Mouse (Mus musculus) CH12.LX (cell line): ENCODE measurements at regions not wholly inside any gene's neighbourhood (a gene's known extent, or its start where the extent isn't known, plus 50 kb on each side); places are given as distances from the start of the nearest gene placed in this dataset.

Source experiments
- DNase-seq: peaks from one replicate; pipeline ENCODE4 v3.0.0-alpha.2; 2013; ENCODE audit errors: extremely low read depth
- H3K27ac ChIP-seq: 2 replicates; pipeline ENCODE4 v1.5.1; 2012; ENCODE audit warnings: low read depth, mild to moderate bottlenecking, control low read depth, moderate library complexity; ENCODE audit not compliant: insufficient read depth
- H3K27me3 ChIP-seq: replicated peaks from 2 replicates; pipeline ENCODE3; 2012; ENCODE audit warnings: inconsistent platforms
- H3K36me3 ChIP-seq, 2 experiments: replicated peaks in 1 of 2; 2 replicates each; pipeline versions ENCODE3 to v1.6.1; 2012; ENCODE audit warnings: inconsistent platforms in 1 of 2, low read length in 1 of 2, mild to moderate bottlenecking in 1 of 2, mixed read lengths in 1 of 2, moderate library complexity in 1 of 2; ENCODE audit not compliant: control insufficient read depth in 1 of 2, insufficient read depth in 1 of 2
- H3K4me1 ChIP-seq, 2 experiments: 2 replicates each; pipeline ENCODE4 v1.6.1; 2012; ENCODE audit warnings: inconsistent platforms in 1 of 2, moderate library complexity in 1 of 2; ENCODE audit not compliant: insufficient read depth in 2 of 2, control insufficient read depth in 1 of 2
- H3K4me2 ChIP-seq: 2 replicates; pipeline ENCODE4 v1.6.1; 2012; ENCODE audit warnings: low read depth, mild to moderate bottlenecking, control low read depth; ENCODE audit not compliant: poor library complexity, insufficient read depth, severe bottlenecking
- H3K4me3 ChIP-seq, 3 experiments: fragments of 150-350 bp in 1 of 3; sonication (generic) in 1 of 3; replicated peaks in 1 of 3; 2 replicates each; pipeline versions ENCODE3 to v1.5.1; 2011 to 2012; ENCODE audit warnings: low read depth in 2 of 3, low read length in 2 of 3, mild to moderate bottlenecking in 2 of 3, moderate library complexity in 2 of 3, control low read depth in 1 of 3, improper control_type of control experiment in 1 of 3, inconsistent platforms in 1 of 3, mixed read lengths in 1 of 3; ENCODE audit not compliant: poor library complexity in 1 of 3
- H3K79me2 ChIP-seq: replicated peaks from 2 replicates; pipeline ENCODE4 v1.6.1; 2012; ENCODE audit warnings: mild to moderate bottlenecking, moderate library complexity; ENCODE audit not compliant: control insufficient read depth, poor library complexity, insufficient read depth, severe bottlenecking; ENCODE audit errors: extremely low read depth
- H3K9ac ChIP-seq: 2 replicates; pipeline ENCODE4 v1.6.1; 2012; ENCODE audit warnings: low read depth, mild to moderate bottlenecking, control low read depth, moderate library complexity; ENCODE audit not compliant: insufficient read depth
- H3K9me3 ChIP-seq: replicated peaks from 2 replicates; pipeline ENCODE3; 2012; ENCODE audit warnings: low read length, inconsistent platforms, mixed read lengths
- CHD1 ChIP-seq: IDR thresholded peaks from 2 replicates; pipeline ENCODE4 v1.6.1; 2012; ENCODE audit warnings: low read depth, low read length, improper control_type of control experiment, inconsistent platforms
- GABPA ChIP-seq: IDR thresholded peaks from 2 replicates; pipeline ENCODE4 v1.6.1; 2012; ENCODE audit warnings: low read depth, low read length, improper control_type of control experiment, inconsistent platforms; ENCODE audit not compliant: insufficient replicate concordance
- JUND ChIP-seq: conservative IDR thresholded peaks from 2 replicates; pipeline ENCODE4 v1.6.1; 2011; ENCODE audit warnings: low read depth, low read length, improper control_type of control experiment
- MAX ChIP-seq: IDR thresholded peaks from 2 replicates; pipeline ENCODE4 v1.6.1; 2011; ENCODE audit warnings: low read length, improper control_type of control experiment
- MAZ ChIP-seq: IDR thresholded peaks from 2 replicates; pipeline ENCODE4 v1.6.1; 2012; ENCODE audit warnings: low read depth, mild to moderate bottlenecking, inconsistent platforms, low read length, improper control_type of control experiment, moderate library complexity
- MXI1 ChIP-seq: IDR thresholded peaks from 2 replicates; pipeline ENCODE4 v1.6.1; 2011; ENCODE audit warnings: mild to moderate bottlenecking, low read depth, low read length, improper control_type of control experiment
- NRF1 ChIP-seq: IDR thresholded peaks from 2 replicates; pipeline ENCODE4 v1.6.1; 2014; ENCODE audit warnings: low read depth, mild to moderate bottlenecking, inconsistent platforms, low read length, improper control_type of control experiment, moderate library complexity
- POLR2AphosphoS2 ChIP-seq: IDR thresholded peaks from 2 replicates; pipeline ENCODE4 v1.6.1; 2011; ENCODE audit warnings: low read depth, low read length, improper control_type of control experiment
- RAD21 ChIP-seq: IDR thresholded peaks from 2 replicates; pipeline ENCODE4 v1.6.1; 2011; ENCODE audit warnings: low read depth, mild to moderate bottlenecking, low read length, improper control_type of control experiment, moderate library complexity
- SMC3 ChIP-seq: IDR thresholded peaks from 2 replicates; pipeline ENCODE4 v1.6.1; 2011; ENCODE audit warnings: low read depth, low read length, improper control_type of control experiment
- TBP ChIP-seq: conservative IDR thresholded peaks from 2 replicates; pipeline ENCODE4 v1.6.1; 2011; ENCODE audit warnings: low read depth, low read length, improper control_type of control experiment
- ZC3H11A ChIP-seq: IDR thresholded peaks from 2 replicates; pipeline ENCODE4 v1.6.1; 2012; ENCODE audit warnings: low read depth, mild to moderate bottlenecking, inconsistent platforms, low read length, improper control_type of control experiment
- ZMIZ1 ChIP-seq: IDR thresholded peaks from 2 replicates; pipeline ENCODE4 v1.6.1; 2012; ENCODE audit warnings: low read depth, mild to moderate bottlenecking, inconsistent platforms, low read length, improper control_type of control experiment
- ZNF384 ChIP-seq: IDR thresholded peaks from 2 replicates; pipeline ENCODE4 v1.6.1; 2012; ENCODE audit warnings: low read depth, low read length, improper control_type of control experiment, inconsistent platforms
- dilution Hi-C: fragments of 300-500 bp; cut with MboI; formaldehyde crosslinking; loops from 2 replicates; pipeline ENCODE4 v1.14.3; 2020; ENCODE audit warnings: low sequenced_read_pairs; ENCODE audit not compliant: extremely low pct_unique_long_range_greater_than_20kb, extremely low pct_ligation_motif_present
- in situ Hi-C: fragments of 300-500 bp; cut with MboI; formaldehyde crosslinking; loops from 3 replicates; pipeline ENCODE4 v1.14.3; 2019; ENCODE audit warnings: low sequenced_read_pairs, low pct_ligation_motif_present, low pct_unique_long_range_greater_than_20kb, mixed read lengths

DNA sequence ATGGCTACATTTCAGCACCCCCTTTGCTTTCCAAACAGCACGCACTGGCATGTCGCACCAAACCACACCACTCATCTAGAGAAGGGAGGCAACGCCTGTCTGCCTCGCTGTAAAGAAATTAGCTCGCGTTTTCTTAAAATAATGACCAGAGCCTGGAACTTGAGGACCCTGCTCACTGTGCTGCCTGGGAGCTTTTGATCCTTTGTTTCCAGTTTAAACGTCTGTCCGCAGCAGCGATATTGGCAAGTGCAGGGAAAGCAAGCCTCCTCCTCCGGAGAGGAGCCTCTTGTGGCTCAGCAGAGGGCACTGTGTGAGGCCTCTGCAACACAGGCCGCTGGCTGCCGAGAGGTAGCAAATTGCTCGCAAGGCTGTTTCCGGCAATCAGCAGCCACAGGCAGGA, 328.8 kb upstream of the Irx1 start:
- H3K4me1 ChIP-seq: no peaks in the 10 kb centered on the region
- in situ Hi-C loops: no loop called here
- no peak overlapping the region for H3K9ac ChIP-seq
- TF ChIP-seq CHD1 (no peak), ZMIZ1 (no peak), NRF1 (no peak), RAD21 (no peak), SMC3 (no peak), ZC3H11A (no peak), MXI1 (no peak), TBP (no peak), MAZ (no peak), GABPA (no peak), POLR2AphosphoS2 (no peak), JUND (no peak)
- H3K4me3 ChIP-seq: no peak overlapping the region
- no peak for DNase-seq
- no peaks in the 10 kb centered on the region for H3K27me3 ChIP-seq
- H3K27ac ChIP-seq: no peak overlapping the region
- H3K9me3 ChIP-seq: peaks cover 65% of the 10 kb centered on the region
- no peaks in the 10 kb centered on the region for H3K79me2 ChIP-seq
- no peaks in the 10 kb centered on the region for H3K36me3 ChIP-seq
- dilution Hi-C loops: no loop called here
- H3K4me2 ChIP-seq: no peak overlapping the region

DNA sequence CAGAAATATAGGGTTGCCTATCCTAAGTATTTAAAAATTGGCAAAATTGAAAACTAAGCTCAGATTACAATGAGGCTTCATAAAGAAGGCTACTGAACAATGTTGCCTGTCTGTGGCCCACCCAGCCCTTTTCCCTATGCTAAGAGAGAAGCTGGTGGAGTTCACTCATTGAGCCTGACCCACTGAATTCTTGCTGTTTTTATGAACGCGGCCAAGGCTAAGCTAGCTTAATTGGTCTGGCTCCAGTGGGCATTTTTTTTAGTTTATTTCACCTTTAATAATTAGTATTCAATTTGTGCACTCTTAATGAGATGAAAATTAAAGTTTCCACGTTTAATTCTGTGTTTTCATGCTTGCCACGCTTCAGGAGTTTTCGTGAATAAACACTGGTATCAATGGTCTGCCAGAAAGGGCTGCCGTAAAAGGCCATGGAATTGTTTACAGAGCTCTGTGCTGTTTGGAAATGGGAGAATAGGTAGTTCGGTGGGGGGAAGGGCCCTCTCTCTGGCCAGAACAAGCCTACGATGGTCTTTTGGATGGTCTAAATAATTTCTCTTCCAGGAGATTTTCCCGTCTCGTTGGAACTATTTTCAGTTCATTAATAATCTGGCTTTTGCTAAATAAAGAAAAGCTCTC, 329.7 kb upstream of the Irx1 start:
- no peaks in the 10 kb centered on the region for H3K27me3 ChIP-seq
- no peak for DNase-seq
- in situ Hi-C loops: no loop called here
- H3K27ac ChIP-seq: no peak overlapping the region
- H3K4me1 ChIP-seq: no peaks in the 10 kb centered on the region
- no peak overlapping the region for H3K9ac ChIP-seq
- dilution Hi-C loops: no loop called here
- peaks cover 62% of the 10 kb centered on the region for H3K9me3 ChIP-seq
- no peak overlapping the region for H3K4me2 ChIP-seq
- no peaks in the 10 kb centered on the region for H3K36me3 ChIP-seq
- no peak overlapping the region for H3K4me3 ChIP-seq
- TF ChIP-seq JUND (no peak), CHD1 (no peak), MAX (no peak), ZNF384 (no peak)
- no peaks in the 10 kb centered on the region for H3K79me2 ChIP-seq
